Mouse (Mus musculus): ENCODE data around the gene Mthfr.
A peak's percentile ranks its signal among the peaks of the same experiment; 100 is the strongest.

Gene Mthfr

DNA sequence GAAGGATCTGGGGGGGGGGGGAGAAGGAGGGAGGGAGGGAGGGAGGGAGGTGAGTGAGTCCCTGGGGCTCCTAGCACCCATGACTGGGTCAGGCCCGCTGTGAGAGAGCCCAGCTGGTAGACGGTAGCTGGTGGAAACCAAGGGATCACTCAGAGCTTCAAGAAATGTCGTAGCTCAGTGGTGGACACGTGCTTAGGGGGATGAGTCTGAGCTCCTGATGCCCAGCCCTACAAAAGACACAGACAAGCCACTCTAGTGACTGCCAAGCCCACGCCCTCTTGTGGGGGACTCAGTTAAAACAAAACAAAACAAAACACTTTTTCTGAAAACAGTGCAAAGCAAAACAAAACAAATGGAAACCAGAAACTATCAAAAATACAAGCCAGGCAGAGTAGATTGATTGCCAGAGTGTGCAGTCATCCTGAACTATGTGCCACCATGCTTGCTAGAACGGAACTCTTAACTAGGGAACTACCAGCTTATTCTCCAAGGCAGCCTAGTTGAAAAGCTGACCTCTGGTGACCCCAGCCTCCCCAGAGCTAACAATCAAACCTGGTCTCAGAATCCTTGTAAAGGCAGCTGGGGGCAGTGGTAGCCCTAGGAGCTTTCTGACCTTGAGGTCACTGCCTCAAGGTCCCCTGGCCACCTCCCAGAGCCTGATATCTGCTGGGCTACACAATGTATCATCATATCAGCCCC, 27.0 kb downstream of the Mthfr start:
- DNase-seq (ENCODE audit: low read depth), result peak; percentile 40

DNA sequence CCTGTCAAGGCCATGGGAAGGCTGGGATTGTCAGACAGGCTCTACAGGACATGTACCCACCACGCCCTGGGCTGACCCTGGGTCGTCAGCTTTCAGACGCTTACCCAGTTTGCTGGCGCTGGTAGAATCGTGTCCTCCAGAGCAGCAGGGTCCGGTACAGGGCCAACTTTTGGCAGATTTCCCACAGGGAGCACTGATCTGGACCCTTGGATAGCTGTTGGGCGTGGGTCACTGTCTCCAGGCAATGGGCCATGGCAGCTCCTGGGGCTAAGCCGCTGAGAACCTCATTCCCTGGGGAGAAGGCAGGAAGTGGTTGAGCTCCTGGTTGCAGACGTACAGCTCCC, 27.5 kb downstream of the Mthfr start:
- peak; percentile 21 for DNase-seq (ENCODE audit: low read depth)

DNA sequence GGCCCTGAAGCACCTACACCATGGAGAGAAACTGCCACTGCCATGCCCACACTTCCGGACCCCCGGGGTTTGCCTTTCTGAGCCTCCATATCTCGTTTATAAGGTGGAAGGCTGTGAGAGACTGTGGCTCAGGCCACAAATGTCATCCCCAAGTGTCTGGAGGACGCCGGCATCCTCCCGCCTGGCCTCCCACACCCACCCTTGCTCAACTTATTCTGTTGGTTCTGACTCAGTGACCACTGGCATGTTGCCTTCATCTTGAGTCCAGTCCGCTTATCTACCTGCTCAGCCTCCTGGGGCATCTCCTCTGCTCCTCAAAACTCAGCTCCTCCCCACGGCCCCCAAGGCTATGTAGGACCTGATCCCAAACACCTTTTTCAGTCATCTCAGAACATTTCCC, 28.5 kb downstream of the Mthfr start:
- peak; percentile 83 for DNase-seq (ENCODE audit: low read depth)

DNA sequence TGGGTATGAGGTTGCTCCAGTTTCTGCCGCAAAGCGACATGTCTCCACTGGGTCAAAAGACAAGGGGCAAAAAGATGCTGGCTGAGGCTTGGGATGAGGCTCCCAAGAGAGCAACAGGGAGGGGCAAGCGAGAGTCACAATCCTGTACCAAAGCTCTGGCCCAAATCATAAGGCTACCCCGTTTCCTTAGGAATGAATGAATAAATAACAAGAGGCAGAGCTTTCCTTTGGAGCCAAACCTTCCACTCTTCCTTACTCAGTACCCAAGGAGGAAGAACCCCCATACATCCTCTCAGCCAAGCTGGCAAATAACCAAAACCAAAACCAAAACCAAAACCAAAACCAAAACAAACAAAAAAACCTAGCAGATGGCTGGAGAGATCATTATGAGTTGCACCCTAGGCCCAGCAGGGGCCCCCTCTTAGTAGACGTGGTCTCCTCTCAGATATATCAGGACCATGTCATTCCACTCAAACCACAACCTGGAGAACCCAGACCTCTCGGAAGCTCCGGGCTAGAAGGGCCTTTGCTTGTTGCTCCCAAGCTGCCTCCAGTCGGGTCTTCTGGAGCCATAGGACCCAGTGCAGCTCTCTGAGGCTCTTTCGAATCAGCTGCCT, 30.8 kb downstream of the Mthfr start:
- DNase-seq (ENCODE audit: low read depth), result no peak

DNA sequence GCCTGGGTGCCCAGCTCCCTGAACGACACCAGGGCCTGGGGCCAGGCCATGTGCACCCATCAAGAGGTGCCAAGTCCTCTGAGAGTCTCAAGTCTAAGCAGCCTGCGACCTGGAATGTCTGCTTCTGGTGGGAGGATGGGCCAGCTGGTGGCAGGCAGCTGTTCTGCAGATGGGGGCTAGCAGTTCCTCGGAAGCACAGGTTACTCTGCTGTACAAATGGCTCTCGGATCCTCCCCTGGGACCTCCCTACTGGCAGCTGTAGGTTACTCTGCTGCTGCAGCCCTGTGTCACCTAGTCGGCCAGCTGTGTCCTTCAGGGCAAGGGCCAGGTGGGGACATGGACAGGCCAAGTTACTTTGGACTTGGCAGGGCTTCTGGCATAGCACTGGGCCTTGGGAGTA, 32.6 kb downstream of the Mthfr start:
- no peak for DNase-seq (ENCODE audit: low read depth)

DNA sequence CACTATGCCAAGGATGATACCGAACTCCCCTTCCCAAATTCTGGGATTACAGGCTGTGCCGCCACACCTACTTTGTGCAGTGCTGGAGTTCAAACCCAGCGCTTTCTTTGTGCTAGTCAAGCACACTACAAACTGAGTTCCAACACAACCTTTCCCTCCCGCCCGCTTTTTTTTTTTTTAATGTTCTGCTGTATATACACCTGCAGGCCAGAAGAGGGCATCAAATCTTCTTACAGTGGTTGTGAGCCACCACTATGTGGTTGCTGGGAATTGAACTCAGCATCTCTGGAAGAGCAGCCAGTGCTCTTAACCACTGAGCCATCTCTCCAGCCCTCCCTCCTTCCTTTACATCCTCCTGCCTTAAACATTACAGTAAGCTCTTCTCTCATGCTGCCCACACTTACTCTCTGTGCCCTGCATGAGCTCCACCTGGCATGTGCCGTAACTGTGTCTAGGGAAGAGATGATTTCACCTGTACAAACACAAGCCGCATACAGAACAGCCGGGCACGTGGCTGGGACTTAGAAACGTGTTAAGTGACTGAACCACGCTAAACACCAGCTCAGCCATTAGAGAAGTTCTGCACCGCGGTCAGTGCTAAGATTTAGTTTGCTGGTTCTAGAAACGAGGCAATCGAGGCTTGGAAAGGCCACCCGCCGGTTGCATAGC, 35.8 kb downstream of the Mthfr start:
- DNase-seq (ENCODE audit: low read depth), result peak; percentile 54

DNA sequence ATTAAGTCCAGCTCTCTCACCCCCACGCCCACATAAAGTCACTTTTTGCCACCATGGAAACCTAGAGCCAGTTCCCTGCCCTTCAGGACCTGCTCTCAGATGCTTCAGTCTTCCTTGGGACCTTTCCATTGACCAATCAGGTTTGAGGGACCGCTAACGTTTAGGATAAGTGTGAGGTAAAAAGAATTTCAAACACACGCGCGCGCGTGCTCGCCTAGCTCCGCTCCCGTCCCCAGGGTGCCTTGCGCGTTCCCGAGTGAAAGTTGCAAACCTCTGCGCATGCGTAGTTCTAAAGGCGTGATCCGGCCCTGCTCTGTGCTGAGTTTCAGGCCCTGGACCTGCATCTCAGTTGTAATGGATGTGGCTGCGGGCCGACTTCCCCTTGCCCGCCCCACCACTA, 36.4 kb downstream of the Mthfr start:
- DNase-seq (ENCODE audit: low read depth), result no peak

DNA sequence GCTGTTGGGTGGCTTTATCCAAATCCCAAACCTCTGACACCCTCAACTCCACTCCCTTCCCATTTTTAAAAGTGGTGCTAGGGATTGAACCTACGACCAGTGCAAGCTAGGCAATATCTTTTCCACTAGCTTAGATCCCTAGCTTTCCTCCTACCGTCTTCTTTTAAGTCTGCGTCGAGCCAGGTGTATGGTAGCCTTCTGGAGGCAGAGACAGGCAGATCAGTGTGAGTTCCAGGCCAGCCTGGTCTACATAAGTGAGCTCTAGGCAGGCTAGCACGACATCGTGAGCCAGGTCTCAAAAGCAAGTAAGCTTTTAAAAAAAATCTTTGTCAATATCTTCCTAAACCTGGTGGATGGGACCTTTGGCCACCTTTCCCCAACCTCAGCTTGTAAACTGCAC, 37.0 kb downstream of the Mthfr start:
- DNase-seq (ENCODE audit: low read depth), result no peak

DNA sequence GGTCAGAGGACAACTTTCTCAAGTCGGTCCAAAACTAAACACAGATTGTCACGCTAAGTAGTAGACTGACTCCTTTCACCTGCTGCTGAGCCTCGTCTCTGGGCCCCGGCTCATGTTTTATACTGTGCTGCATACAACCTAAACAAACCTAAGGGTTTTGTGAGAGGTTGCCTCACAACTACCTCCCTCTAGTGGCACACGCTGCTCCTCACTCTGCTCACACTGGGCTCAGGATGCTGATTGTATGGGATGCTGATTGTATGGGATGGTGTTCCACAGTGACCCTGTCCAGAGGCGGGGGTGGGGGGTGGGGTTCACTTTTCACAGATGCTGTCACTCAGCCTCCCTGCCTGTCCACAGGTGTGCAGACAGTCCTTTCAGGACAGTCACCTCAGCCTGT, 40.3 kb downstream of the Mthfr start:
- no peak for DNase-seq (ENCODE audit: low read depth)

DNA sequence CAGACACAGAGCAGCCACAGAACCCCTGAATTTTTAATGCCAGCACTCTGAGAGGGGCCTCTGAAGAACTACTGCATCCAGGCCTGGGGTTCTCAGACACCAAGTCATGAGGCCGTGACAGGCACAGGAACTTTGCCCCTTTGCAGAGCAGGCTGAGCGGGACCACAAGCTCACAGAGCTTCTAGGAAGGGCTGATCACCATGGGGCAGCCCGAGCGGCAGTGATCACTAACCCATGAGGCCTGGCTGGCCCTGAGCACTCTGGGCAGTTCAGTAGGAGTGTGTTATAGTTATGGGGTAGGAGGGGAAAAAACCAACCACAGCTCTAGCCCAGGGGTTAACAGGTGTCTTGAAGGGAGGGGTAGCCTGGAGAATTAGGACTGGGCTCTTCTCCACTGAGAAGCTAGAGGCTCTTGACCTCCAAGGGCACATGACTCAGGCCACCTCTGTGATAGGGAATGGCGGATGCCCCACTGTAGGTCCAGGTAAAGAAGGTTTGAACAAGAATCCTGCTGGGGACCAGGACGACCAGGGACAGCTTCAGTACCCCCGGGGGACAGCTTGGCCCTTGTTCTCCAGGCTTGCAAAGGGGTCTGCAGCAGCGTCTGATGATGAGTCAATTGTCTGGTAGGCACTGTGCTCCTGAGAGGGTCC, 41.2 kb downstream of the Mthfr start:
- no peak for DNase-seq (ENCODE audit: low read depth)

DNA sequence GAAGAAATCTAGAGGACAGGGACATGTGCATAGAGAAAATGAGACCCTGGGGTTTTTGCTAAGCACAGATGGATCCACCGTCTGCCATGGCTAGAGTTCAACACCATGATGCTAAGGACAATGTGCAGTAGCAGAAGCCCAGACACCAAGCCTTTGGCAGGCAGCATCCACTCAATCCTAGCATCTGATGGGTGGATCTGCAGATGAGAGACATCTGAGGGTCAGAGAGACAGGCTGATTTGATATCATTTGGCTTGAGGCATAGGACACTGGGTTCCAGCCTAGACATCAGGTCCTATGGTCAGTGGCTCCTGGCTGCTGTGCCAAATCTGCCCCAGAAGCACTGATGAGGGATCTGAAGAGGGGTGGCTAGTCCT, 41.7 kb downstream of the Mthfr start:
- no peak for DNase-seq (ENCODE audit: low read depth)

DNA sequence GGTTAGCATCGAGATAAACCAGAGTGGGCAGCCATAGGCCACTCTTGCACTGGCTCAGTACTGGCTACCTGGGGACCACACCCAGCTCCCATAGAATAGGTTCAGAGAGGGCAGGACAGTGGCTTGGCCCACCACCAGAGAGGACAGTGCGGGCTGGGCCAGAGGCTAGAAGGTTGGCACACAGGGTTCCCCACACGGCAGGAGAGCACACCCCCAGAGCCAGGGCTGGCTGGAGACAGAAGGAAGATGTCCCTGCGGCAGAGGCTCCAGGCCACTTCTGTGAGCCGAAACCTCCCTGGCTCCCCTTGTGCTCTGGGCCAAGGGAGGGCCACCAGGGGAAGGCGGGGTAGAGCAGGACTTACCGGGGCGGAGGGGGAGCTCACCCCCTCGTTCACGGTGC, 42.3 kb downstream of the Mthfr start:
- DNase-seq (ENCODE audit: low read depth), result no peak

DNA sequence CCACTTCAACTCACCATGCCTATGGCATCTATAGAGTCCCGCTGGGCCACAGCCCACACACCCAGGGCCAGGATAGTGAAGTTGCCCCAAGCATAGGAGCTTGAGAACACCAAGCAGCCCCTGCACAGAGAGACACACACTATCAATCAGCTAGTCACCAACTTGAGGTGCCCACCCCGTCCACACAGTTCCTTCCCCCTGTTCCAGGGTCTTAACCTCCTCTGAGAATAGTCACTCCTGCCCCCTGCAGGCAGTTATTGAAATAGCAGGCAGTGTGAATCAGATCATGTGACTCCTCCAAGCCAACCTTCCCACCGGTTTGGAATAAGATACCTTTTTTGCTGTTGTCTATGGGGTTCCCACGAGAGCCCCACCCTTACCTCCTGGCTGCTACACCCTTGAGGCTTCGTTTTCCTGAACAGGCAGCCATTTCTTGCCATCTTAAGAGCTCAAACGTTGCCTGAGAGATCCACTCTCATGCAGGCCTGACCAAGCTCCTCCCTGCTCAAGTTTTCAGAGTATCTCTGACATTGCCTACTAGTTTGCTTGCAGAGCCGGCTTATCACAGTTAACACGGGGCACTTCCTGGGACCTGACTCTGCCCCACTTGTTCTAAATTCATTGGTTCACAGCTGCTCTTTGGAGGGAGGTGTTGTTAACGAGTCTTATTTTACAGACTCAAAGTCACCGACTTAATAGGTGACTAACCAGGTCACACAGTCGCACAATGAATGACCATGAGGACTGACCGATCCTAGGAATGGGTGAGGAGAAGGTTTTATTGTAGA, 43.6 kb downstream of the Mthfr start:
- peak; percentile 58 for DNase-seq (ENCODE audit: low read depth)

DNA sequence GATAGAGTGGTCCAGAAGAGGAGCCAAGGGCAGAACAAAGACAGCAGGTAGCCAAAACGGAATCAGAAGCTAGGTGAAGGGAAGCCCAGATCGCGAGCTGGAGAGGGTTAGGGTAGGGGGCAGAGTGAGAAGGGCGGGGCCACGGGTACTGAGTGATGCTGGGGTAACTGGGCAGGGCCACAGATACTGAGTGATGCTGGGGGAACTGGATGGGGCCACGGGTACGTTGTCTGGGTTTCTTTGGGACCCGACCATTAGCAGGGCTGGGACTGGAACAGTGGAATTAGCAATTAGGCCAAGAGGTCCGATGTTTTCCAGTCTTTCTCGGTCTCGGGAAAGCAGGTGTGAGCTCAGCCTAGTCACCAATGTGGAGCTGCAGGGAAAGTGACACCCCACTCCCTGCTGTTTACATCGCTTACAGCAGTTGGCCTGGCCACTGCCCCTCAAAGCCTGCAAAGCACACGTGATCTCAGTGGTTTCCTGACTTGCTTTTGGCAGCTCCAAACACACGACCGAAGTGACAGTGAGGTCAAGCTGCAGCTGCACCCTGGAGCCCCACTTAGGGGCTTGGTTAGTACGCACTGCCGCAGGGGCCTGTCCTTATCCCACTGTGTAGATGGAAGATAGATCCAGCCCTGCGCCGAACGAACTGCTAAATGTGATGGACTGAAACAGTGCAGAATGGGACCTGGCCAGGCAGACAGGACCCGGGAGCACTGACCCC, 44.5 kb downstream of the Mthfr start:
- no peak for DNase-seq (ENCODE audit: low read depth)

DNA sequence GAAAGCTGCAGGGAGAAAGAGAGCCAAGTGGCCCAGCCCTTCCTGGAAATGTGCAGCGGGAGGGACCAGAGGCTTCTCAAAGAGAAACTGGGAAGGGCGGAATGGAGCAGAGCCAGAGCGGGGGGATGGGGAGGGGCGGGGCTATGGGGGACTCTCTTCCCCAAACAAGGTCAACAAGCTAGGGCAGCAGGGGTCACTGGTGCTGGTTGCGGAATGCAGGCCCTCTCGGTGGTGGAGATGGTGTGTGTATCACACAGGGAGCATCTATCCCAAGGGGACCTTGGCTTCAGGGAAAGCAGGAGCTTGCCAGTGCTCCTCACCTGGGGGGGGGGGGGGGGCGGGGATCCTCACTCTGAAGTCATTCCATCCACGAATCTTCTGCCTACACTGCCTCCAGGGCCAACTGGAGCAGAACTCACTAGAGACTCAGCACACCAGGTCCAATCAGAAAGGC, 45.4 kb downstream of the Mthfr start:
- DNase-seq (ENCODE audit: low read depth), result peak; percentile 19

DNA sequence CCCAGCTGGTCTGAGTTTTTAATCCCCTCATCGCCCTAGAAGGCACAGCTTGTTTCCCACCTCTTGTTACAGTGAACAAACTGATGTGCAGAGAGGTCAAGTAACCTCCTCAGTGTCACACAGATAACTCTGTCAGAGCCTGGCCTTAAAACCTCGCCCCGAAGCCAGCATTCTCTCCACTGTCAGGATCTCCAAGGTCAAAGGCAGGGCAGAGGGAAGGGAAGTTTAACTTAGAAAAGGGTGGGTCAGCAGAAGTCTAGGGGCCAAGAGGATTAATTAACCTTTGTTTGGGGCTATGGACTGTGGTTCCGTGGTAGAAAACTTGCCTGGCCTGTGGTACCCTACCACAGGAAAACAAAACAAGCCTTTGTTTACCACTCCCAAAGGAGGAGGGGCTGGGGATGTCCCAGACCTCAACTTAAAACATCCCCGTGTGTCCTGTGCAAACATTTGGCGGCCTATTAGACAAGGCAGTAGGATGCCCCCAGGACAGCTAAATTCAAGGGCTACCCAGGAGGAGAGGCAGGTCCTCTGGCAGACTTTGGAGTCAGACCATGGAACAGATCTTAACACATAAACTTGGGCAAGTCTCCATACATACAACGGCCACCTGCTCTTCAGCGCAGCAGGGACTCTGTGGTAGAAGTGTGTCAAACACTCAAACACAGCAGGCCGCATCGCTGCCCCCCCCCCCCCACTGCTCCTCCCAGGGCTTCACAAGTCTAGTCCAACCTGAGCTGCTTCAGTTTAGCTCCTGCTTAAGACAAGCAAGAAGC, 46.4 kb downstream of the Mthfr start:
- no peak for DNase-seq (ENCODE audit: low read depth)

DNA sequence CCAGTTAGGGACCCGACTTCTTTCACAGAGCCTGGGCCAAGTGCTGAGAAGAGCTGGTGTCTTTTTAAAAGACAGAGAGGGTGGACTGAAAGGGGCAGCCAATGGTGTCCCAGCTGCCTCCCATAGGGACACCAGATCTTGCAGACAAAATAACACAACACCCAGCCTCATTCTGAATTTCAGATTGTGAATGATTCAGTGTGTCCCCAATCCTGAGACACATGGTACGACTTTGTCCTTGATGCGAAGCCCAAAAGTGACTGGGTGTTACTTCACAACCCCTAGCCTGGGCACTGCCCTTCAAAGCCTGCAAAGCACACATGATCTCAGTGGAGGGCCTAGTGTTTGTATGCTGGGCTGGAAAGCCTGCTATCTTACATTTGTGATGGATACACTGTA, 47.0 kb downstream of the Mthfr start:
- DNase-seq (ENCODE audit: low read depth), result no peak

DNA sequence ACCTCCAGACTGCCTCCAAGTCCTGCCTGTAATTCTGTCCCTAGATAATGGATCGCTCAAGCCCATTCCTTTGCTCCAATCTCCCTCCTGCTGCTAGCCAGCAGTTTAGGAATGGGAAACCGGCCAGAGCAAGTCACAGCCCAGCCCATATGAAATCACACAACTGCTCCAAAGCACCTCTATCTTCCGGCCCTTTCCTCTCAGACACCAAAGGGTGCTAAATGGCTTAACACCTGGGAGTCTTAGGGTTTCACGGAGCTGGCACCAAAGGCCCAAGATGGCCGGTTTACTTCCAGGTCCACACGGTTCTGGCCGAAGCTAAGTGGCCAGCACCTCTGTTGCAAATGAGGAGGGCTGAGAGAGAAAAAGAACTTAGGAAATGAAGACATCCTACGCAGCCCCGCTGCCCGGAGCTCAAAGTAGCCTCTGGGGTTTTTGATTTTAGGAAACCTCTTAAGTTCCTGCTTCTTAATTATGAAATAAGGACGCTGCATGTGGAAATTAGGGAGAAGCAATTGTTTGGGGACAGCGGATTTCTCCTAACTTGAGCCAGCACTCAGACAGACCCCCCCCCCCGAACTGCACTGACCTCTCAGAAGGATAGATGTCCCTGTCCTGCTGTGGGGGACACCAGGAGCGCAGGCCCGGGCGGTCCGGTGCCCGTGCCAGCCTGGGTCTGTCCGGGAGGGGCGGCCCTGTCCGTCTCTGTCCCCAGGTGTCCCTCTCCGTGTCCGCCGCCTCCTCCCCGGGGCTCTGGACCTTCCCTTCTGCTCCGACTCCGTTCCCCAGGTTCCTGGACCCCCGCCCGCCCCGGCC, 48.4 kb downstream of the Mthfr start:
- DNase-seq (ENCODE audit: low read depth), result peak; percentile 63

DNA sequence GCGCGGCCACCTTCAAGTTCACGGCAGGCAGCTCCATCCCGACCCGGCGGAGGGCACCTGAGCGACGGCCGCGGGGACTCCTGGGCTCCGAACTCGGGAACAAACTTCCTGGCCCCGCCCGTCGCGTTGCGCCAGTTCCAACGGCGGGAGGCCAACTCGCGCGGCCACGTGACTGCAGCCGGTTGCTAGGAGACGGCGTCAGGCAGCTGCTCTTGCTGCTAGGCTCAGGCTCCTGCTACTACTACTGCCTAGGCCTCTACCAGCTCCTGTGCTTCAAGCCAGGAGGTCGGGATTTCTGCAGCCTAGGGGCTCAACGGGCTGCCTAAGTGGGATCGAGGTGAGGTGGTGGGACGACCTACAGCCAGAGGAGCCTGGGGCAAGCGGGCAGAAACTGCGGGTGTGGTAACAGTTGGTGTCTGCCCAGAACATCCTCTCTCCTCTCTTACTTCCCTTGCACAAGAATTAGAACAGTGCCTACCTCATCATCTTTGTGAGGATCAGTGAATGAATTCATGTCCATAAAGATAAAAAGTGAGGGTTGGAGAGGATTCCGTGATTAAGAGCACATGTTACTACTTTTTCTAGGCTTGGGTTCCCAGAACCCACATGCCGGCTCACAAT, 49.1 kb downstream of the Mthfr start, which contains the start of gene Agtrap:
Gene Agtrap, minus strand, starts transcription at position 125 of the 621 bp plus-strand sequence.
- DNase-seq (ENCODE audit: low read depth), result peak; percentile 93

Data from NIH3T3 (cell line).